Mouse (Mus musculus): ENCODE measurements around the gene Tmem127.
A peak's percentile ranks its signal among the peaks of the same experiment; 100 is the strongest.
"Not testable (repeated sequence)": the region's sequence is repeated elsewhere in the genome, so short reads cannot be mapped to it uniquely, and the experiment has no call there.

Gene Tmem127

DNA sequence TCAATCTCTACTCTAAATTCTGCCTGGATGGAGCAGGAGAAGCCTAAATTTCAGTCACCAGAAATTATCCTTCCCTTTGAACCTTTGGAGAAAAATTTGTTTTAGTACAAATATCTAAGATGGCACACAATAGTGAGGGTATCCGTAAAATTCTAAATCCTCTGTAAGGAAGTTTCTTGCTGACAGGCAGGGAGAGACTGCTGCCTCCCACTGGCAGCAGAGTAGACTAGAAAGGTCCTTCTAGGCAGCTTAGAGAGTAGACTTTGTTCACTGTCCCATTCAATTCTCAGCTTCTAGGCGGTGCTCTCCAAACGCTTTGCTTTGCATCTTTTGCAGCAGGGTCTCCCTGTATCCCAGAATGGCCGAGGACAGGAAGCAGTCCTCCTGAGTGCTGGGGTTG, 20.1 kb downstream of the Tmem127 start:
- DNase-seq (ENCODE audit: low read depth, low spot score), result no peak

DNA sequence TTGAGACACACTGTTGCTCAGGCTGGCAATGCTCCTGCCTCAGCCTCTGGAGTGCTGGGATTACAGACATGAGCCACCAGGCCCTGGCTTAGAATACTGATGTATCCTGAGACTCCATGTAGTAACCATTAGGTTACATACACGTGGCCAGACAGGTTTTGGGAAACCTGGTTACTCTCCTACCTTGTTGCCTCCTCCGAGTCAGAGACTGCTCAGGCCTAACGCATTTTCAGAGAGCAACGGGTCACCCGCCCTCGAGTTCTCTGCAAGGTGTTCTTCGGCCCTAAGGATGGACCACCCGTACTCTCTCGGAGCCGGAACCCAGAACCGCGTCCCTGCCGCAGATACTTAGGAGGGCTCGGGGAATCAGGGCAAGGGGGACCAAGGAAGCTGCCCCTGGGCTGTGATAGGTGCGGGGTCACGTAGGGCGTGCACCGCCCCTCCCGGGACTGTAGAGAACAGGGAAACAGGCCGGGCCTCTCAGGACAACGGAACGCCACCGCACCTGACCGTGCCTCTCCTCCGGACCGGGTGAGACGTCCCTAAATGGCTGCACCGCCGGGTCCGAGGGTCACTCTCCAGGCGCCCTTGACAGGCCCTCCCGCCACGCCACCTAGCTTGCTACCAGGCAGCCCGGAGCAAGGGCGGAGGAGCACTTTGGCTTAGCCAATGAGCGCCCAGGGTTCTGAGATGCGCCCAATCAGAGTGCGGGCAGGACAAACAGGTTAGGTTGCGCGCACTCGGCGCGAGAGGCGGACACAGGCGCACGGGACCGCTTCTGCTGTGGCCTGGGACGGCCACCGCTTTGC, 22.0 kb downstream of the Tmem127 start, which contains the start of gene Stard7:
Gene Stard7 (plus strand): TSS at position 728 of the 809 bp plus-strand sequence.
- DNase-seq (ENCODE audit: low read depth, low spot score), result peak; percentile 97

DNA sequence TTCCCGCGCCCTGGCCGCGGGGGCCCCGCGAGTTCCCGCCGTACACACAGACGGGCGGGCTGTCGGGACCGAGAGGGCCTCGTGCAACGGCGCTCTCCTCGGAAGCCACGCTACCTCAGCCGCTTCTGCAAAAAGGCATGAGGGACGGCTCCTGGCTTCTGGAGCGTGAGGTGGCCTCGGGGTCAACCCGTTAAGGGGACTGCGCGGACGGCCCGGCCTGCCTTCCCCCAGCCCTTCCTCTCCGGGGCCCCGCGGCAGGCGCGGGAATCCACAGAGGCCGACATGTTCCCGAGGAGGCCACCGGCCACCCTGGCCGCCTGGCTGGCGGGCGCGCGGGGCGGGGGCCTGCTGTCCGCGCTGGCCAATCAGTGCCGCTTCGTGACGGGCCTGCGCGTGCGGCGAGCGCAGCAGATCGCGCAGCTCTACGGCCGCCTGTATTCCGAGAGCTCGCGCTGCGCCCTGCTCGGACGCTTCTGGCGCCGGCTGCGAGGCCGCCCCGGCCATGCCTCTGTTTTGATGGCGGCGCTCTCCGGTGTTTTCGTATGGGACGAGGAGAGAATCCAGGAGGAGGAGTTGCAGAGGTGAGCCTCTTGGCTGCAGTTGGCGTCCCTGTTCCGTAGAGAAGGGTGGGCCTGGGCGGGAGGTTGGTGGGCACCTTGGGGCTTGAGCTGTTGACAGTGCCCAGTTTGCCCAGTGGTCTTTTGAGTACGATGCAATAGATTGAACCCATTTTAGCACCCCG, 22.8 kb downstream of the Tmem127 start:
- peak; percentile 72 for DNase-seq (ENCODE audit: low read depth, low spot score)

DNA sequence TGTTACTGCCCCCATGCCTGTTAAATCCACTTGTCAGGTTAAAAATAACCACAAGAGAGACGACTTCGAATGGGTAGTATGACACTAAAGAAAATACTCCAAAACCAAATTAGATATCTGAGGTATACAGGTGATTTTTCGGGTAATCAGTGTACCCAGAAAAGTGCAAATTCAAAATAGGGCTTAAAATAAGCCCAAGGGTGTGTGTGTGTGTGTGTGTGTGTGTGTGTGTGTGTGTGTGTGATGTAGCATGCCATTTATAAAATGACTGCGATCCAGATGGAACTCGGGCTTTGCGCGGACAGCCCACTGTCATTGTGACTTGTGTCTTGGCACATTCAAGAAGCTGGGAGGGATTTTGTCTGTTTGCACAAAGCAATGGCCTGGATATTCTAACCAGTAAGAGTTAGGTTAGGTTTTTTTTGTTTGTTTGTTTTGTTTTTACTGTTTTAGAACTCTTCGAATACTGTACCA, 23.4 kb downstream of the Tmem127 start:
- peak; percentile 58 for DNase-seq (ENCODE audit: low read depth, low spot score)

DNA sequence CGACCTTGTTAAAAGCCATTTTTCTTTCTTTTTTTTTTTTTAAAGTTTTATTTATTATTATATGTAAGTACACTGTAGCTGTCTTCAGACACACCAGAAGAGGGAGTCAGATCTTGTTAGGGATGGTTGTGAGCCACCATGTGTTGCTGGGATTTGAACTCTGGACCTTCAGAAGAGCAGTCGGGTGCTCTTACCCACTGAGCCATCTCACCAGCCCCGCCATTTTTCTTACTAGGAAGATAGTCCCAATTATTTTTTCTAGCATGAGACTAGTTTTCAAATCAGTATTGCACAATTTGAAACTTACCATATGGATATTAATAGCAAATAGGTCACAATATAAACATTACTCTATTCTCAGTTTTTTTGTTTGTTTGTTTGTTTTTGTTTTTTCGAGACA, 24.3 kb downstream of the Tmem127 start:
- DNase-seq (ENCODE audit: low read depth, low spot score), result not testable (repeated sequence)

DNA sequence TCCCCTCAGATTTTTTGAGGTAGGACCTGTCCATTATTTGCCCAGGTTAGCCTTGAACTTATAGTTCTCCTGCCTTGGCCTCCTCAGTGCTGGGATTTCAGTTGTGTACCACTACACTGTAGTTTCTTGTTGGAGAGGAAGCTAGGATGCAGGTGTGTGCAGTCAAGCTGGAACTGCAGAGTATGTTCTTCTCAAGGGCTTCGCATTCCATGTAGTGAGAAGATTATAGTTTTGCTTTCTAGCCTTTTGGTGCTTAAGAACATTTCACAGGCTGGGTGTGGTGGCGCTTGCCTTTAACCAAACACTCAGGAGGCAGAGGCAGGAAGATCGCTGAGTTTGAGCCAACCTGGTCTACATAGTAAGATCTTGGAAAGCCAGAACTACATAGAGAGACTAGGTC, 25.1 kb downstream of the Tmem127 start:
- no peak for DNase-seq (ENCODE audit: low read depth, low spot score)

DNA sequence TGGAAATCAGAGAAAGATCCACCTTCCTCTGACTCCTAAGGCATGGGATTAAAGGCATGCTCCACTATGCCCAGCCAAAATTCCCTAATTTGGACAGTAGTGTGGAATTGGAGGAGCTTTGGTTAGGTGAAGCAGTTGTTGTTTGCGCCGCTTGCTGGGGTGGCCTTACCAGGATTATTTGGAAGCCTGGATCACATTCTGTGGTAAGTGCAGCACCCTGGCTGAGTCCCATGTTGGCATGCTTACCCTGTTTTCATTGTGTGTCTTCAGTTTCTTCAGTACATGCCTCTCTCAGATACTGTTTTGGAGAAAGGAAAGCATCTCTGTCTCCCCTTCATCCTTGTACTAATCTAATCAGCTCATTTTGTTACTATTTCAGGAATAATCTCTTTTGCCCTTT, 26.9 kb downstream of the Tmem127 start:
- no peak for DNase-seq (ENCODE audit: low read depth, low spot score)

DNA sequence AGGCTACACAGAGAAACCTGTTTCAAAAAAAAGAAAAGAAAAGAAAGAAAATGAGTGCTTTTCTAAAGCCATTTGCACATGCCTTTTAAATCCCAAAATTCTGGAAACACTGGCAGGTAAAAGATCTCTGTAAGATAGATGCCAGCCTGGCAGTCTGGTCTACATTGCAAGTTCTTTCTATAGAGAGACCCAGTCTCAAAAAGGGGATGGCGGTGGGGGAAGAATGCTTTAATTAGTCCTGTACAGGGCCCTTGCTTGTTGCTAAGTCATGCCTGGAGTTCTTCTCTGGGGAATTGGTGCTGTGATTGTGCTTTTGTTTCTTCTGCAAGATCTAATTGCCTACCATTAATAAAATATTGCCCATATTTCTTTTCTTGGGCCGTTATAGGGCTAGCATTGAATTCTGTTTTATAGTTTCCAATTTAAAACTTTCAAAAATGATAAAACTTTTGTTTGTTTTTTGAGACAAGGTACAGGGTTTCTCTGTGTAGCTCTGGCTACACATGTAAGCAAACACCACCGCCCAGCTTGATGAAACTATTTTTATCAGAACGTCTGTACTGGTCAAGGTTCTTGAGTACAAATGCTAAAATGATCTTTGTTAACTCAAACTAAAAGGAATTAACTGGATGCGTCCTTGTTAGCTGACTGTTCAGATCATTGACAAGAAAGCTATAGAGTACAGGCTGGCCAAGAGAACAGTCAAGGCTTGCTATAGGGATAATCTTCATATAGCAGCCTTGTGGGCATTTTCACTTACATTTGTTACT, 28.0 kb downstream of the Tmem127 start:
- DNase-seq (ENCODE audit: low read depth, low spot score), result no peak

DNA sequence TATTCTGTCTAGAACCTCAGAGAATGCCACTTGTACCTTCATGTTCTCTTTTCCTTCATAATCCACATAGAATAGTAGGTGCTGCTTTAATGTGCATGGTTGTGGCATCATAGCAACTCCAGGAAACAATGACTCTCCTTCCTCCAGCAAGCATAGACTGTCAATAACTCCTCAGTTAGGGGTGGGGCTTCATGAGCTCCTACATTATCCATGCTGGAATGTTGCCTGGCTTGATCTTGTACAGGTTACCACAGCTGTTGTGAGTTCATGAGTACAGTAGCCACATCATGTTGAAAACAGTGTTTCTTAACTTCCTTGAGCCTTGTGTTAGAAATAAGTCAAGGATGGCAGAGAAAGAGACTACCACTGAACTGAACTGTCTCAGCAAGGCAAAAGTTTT, 30.5 kb downstream of the Tmem127 start:
- no peak for DNase-seq (ENCODE audit: low read depth, low spot score)

DNA sequence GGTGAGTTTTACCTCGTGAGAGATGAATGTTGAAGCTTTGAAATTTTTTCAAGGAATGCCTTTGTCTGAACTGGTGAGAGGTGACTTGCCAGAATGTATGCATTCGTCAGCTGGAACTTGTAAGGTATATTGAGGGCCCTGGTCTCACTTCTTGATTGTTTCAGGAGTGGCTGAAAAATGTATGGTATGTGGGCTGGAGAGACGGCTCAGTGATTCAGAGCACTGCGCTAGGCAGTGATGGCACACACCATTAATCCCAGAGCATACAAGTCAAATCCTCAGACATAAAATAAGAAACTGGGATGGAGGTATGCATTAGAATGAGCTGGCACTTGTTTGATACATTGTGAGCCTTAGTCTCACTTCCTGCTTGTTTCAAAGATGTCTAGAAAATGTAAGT, 44.5 kb downstream of the Tmem127 start:
- DNase-seq (ENCODE audit: low read depth, low spot score), result no peak

DNA sequence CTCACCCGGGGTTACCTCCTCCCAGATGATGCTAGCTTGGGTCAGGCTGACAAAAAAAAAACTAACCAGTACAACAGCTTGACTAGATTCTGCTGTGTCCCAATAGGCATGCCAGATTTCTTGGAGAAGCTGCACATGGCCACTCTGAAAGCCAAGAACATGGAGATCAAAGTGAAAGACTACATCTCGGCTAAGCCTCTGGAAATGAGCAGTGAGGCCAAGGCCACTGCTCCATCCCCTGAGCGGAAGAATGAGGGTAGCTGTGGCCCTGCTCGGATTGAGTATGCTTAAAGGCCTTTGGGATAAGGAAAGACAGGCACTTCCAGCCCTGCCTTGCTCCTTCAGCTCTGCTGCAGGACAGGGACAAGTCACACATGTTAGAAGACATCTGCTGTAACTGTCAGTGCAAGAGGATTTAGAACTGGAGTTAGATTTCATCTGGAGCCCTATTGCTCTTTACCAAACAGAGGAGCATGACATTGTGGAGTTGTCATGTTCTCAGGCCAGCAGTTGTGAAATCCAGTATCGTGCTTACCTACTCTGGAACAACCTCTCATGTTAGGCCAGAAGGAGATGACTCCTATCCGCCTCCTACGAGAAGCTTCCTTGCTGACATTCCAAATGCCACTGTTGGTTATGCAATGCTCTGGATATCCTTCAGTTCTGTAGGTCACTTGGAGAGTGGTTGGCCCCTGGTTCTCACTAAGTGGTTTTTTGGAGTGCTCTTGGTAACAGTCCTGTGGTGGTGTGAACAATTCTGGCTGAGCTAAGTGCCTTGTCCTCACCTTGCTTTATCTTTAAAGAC, 49.5 kb downstream of the Tmem127 start:
- DNase-seq (ENCODE audit: low read depth, low spot score), result no peak

DNA sequence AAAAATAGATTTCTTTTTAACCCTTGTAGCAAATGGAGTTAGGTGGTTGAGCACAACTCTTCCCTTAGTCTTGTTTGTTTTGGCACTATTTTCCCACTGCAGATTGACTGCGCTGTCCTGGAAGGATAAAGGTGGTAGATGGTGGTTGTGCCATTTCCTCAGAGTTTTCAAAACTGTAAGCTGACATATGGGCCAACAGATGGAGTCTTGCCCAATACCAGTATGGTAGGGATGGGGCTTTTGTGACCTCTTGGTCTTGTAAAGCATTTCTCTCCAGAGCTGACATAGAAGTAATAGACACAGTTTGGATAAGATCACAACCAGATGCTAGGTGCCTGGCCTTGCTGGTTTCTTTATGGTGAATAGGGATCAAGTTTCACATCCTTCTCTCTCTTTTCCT, 50.3 kb downstream of the Tmem127 start:
- DNase-seq (ENCODE audit: low read depth, low spot score), result no peak

DNA sequence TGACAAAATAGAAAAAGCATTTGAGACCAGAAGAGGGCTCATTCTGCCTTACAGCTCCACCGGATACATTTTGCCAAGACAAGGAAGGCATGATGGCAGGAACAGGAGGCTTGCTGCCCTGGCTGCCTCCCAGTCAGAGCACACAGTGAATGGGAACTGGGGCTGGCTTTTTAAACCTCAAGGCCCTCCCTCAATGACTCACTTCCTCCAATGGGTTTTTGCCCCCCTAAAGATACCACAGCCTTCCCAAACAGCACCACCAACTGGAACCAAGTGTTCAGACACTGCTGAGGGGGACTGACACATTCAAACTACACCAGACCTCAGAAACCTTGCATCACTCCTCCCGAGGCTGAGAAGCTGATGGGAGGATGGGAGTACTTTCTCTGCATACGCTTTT, 53.0 kb downstream of the Tmem127 start:
- DNase-seq (ENCODE audit: low read depth, low spot score), result no peak

DNA sequence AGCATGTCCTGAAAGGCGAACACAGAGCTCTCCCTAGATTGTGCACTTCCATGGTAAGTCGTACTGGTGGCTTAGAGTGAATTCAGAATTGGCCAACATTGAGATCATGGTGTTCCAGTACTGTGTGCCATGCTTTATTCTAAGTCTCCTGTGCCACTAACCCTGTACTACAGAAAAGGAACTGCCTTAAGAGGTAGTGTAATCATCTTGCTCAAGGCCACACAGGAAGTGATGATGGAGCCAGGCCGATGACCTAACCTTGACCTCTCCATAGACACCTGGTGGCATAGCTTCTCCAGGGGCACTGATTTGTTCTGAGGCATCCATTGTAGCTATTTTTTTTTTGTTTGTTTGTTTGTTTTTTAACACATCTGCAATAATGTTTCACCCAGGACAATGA, 54.2 kb downstream of the Tmem127 start:
- DNase-seq (ENCODE audit: low read depth, low spot score), result no peak

DNA sequence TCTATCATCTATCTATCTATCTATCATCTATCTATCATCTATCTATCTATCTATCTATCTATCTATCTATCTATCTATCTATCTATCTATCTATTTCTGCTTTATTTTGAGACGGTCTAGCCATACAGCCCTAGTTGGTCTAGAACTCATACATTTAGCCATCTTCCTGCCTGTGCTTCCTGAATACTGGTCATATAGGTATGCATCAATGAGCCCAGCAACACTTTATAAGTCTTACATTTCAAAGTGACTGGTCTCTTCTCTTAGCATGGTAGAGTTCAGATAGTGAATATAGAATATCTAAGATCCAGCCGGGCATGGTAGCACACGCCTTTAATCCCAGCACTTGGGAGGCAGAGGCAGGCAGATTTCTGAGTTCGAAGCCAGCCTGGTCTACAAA, 56.5 kb downstream of the Tmem127 start:
- DNase-seq (ENCODE audit: low read depth, low spot score), result not testable (repeated sequence)

DNA sequence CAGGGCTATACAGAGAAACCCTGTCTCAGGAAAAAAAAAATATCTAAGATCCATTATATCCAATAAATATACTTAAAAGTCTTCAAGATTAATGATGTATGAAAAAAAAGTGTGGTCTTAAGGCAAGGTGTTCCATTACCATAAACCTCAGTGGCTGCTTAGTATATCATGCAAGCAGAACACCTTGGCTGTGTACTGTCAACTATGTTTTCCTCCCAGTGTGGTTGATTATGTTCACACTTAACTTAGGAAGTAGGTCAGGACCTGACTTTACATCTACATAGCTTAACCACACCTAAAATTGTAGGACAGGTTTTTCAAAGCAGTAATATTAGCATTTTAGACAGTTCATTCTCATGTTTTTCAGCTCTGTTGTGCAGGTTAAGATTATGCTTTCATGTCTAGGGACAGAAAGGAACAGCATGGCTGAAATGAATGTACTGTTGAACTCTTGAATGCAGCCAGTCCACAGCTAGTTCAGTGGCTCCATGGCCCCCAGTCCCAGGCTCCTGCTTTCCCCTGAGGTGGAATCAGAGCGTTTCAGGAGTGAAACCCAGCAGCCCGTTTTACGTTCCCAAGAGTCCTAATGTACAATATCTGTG, 57.0 kb downstream of the Tmem127 start:
- no peak for DNase-seq (ENCODE audit: low read depth, low spot score)

DNA sequence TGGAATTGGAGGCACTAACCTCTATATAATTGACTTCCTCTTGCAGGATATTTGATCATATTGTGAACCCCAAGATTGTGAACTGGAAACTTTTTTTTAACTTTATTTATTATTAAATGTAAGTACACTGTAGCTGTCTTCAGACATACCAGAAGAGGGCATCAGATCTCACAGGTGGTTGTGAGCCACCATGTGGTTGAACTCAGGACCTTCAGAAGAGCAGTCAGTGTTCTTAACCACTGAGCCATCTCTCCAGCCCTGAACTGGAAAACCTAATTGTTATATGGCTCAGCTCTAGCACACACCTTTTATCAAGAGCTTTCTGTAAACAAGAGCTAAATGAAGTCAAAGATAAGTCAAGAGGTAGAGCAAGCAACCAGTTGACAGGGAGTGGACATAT, 58.4 kb downstream of the Tmem127 start:
- no peak for DNase-seq (ENCODE audit: low read depth, low spot score)

DNA sequence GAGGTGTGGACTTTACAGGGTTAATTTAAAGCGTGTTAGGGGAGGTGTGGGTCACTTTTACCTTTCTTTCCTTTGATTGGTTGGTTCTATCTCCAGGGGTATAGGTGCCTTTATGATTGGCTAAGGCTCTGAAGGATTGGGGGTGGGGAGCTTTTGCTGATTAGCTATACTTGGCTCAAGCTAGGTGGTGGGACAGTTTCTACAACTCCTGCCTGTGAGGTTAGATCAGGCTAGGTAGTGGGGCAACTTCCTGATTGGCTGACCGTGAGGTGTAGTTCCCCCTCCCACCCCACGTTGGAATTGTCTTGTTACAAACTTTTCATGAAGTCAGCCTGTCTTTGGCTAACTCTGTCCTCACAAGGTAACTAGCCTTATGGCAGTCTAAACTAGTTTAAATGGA, 59.5 kb downstream of the Tmem127 start:
- no peak for DNase-seq (ENCODE audit: low read depth, low spot score)

DNA sequence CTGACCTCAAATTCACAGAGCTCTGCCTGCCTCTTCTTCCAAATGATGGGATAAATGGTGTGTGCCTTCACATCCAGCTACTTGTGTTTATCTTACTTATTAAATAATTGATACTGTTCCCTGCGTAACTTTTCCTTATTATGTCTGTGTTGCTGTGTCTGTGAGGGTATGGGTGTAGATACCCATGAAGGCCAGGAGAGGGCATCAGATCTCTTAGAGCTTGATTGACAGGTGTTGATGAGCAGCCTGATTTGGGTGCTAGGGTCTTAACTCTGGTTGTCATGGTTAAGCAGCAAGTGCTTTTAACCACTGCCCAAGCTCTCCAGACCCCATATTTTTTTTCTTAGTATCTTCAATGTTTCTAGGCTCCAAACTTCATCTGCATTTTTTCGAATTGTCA, 61.0 kb downstream of the Tmem127 start:
- no peak for DNase-seq (ENCODE audit: low read depth, low spot score)

DNA sequence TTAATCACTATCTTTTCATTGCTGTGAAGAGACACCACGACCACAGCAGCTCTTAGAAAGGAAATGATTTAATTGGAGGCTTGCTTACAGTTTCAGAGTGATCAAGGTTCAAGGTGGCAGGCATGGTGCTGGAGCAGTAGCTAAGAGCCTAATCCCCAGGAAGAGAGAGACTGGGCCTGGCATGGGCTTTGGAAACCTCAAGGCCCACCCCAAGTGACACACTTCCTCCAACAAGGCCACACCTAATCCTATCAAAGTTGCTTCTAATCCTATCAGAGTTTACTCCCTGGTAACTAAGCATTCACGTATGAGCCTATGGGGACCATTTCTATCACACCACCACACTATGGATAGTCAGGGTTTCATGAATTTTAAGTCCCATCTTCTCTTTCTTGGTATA, 62.5 kb downstream of the Tmem127 start:
- DNase-seq (ENCODE audit: low read depth, low spot score), result no peak

DNA sequence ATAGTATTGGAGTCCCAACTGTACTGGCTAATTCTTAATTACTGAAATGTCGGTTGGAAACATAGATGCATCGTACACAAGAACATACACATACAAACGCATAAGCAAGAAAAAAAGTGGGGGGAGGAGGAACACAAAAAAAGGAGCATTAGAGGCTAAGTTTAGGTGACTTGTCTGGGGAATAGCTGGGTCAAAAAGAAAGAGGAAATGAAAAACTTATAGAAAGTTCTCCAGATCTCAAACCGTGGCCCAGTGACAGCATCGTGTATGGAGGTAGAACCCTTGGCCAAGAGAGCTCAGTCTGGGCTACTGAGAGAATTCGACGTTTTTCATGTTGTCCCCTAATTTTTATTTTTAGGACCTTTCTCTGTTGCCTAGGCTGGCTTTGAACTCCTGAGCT, 63.0 kb downstream of the Tmem127 start:
- no peak for DNase-seq (ENCODE audit: low read depth, low spot score)
